Mouse (Mus musculus) bone marrow, adult 2 months (tissue): ENCODE measurements around the gene Asb1. TPM values are rescaled to one million over a fixed set of nuclear protein-coding genes. Genes with fewer than 3 reads are reported as not detected.
A peak's percentile ranks its signal among the peaks of the same experiment; 100 is the strongest.

Experiments
- H3K27ac ChIP-seq: fragments of 200-500 bp; 2 replicates; pipeline ENCODE4 v1.5.1; 2012; ENCODE audit warnings: low read depth, mild to moderate bottlenecking, control low read depth, inconsistent platforms, low read length; ENCODE audit not compliant: control insufficient read depth, poor library complexity, insufficient read depth
- H3K4me1 ChIP-seq: fragments of 200-500 bp; 2 replicates; pipeline ENCODE4 v1.6.1; 2011; ENCODE audit warnings: low read length; ENCODE audit not compliant: control insufficient read depth, insufficient read depth
- H3K4me3 ChIP-seq: fragments of 200-500 bp; replicated peaks from 2 replicates; pipeline ENCODE3; 2011; ENCODE audit warnings: mild to moderate bottlenecking, low read depth, low read length, control low read depth; ENCODE audit not compliant: control insufficient read depth
- CTCF ChIP-seq: fragments of 200-500 bp; IDR thresholded peaks from 2 replicates; pipeline ENCODE4 v1.5.1; 2011; ENCODE audit warnings: low read length, control low read depth; ENCODE audit not compliant: control insufficient read depth, insufficient read depth
- POLR2A ChIP-seq: fragments of 200-500 bp; IDR thresholded peaks from 2 replicates; pipeline ENCODE4 v1.6.1; 2011; ENCODE audit warnings: low read depth, mild to moderate bottlenecking, control low read depth, low read length, borderline replicate concordance; ENCODE audit not compliant: control insufficient read depth
- WGBS: fragments of 180-500 bp; shearing (Covaris S2); methylation state at CpG from one replicate; pipeline ENCODE4 v1.1.7; 2018; 5-methylcytosine and 5-hydroxymethylcytosine counted together
- polyA plus RNA-seq: library from polyadenylated mRNA; stranded (reverse); fragments of >200 nt; gene quantifications from 2 replicates; pipeline ENCODE4 v1.2.4, GENCODE M21; 2011; ENCODE audit warnings: low replicate concordance; ENCODE audit not compliant: missing spikeins, insufficient read depth, insufficient read length

Gene Asb1
- polyA plus RNA-seq, 1 experiment, result 40.9 TPM

- no peaks in the 10 kb centered on the region; the same call in 1 of the 2 replicates for H3K4me1 ChIP-seq
- 78% methylated on average over 1 of the region's 1 CpGs for WGBS
- H3K4me3 ChIP-seq, result no peak overlapping the region
- TF ChIP-seq CTCF, result no peak
- TF ChIP-seq POLR2A, result no peak
- H3K27ac ChIP-seq, result no peak overlapping the region; the same call in 1 of the 2 replicates
Observed at GRCm38 (mm10) chr1:91538570-91538929, 1.8 kb upstream of the Asb1 start.

- no peak for TF ChIP-seq POLR2A
- TF ChIP-seq CTCF, result no peak
- Histone ChIP-seq H3K27ac (peak overlapping the region; percentile 91), H3K4me1 (no peaks in the 10 kb centered on the region; the same call in 1 of the 2 replicates), H3K4me3 (no peak overlapping the region)
- WGBS, result 32% methylated on average over 6 of the region's 6 CpGs
Observed at GRCm38 (mm10) chr1:91539246-91539645, 1.1 kb upstream of the Asb1 start.

GRCm38 (mm10) chr1:91539704-91540270 lies 557 bp upstream of the Asb1 start:
- H3K4me3 ChIP-seq, result peak overlapping the region; percentile 83
- TF ChIP-seq POLR2A, result 0 out of 2 replicates have a peak, but pooled peaks have one; percentile 54
- TF ChIP-seq CTCF, result no peak
- no peaks in the 10 kb centered on the region; the same call in 1 of the 2 replicates for H3K4me1 ChIP-seq
- H3K27ac ChIP-seq, result peak overlapping the region; percentile 91
- whole genome bisulfite sequencing, result 1% methylated on average over 22 of the region's 22 CpGs

- H3K4me3 ChIP-seq, result peak overlapping the region; percentile 83
- H3K4me1 ChIP-seq, result no peaks in the 10 kb centered on the region; the same call in 1 of the 2 replicates
- 23% methylated on average over 15 of the region's 15 CpGs for WGBS
- peak overlapping the region; percentile 91 for H3K27ac ChIP-seq
- TF ChIP-seq CTCF, result no peak
- TF ChIP-seq POLR2A, result no peak
Observed at GRCm38 (mm10) chr1:91541042-91541592, 773 bp downstream of the Asb1 start.

GRCm38 (mm10) chr1:91543974-91544373 lies 3.6 kb downstream of the Asb1 start:
- Histone ChIP-seq H3K27ac (no peak overlapping the region), H3K4me1 (no peaks in the 10 kb centered on the region; the same call in 1 of the 2 replicates), H3K4me3 (peak overlapping the region; percentile 7)
- WGBS, result 75% methylated on average over 4 of the region's 4 CpGs
- TF ChIP-seq POLR2A (no peak), CTCF (peak; percentile 19; the same call in 1 of the 2 replicates)

- 79% methylated on average over 1 of the region's 1 CpGs for WGBS
- TF ChIP-seq CTCF (no peak), POLR2A (no peak)
- H3K4me1 ChIP-seq, result no peaks in the 10 kb centered on the region; the same call in 1 of the 2 replicates
- peak overlapping the region; percentile 3; the same call in 1 of the 2 replicates for H3K27ac ChIP-seq
- H3K4me3 ChIP-seq, result no peak overlapping the region
Observed at GRCm38 (mm10) chr1:91545226-91545625, 4.9 kb downstream of the Asb1 start.

GRCm38 (mm10) chr1:91547567-91547966 lies 7.2 kb downstream of the Asb1 start:
- Histone ChIP-seq H3K27ac (no peak overlapping the region), H3K4me1 (no peaks in the 10 kb centered on the region; the same call in 1 of the 2 replicates), H3K4me3 (no peak overlapping the region)
- 94% methylated on average over 5 of the region's 5 CpGs for WGBS
- no peak for TF ChIP-seq POLR2A
- no peak for TF ChIP-seq CTCF

- Histone ChIP-seq H3K27ac (no peak overlapping the region), H3K4me3 (no peak overlapping the region), H3K4me1 (no peaks in the 10 kb centered on the region; the same call in 1 of the 2 replicates)
- WGBS, result 66% methylated on average over 2 of the region's 2 CpGs
- TF ChIP-seq POLR2A (no peak), CTCF (no peak)
Observed at GRCm38 (mm10) chr1:91549073-91549472, 8.7 kb downstream of the Asb1 start.
